Mouse (Mus musculus) hindbrain, embryonic 15.5 days (tissue): ENCODE results near the gene Def8. TPM values are rescaled to one million over a fixed set of nuclear protein-coding genes. Genes with fewer than 3 reads are reported as not detected.
A peak's percentile ranks its signal among the peaks of the same experiment; 100 is the strongest.
"Not testable (repeated sequence)": the region's sequence is repeated elsewhere in the genome, so short reads cannot be mapped to it uniquely, and the experiment has no call there.

Source experiments
- ATAC-seq: fragments of 200-750 bp; cut with Nextera tagmentation; 2 replicates; pipeline ENCODE4 v1.8.0; 2017; ENCODE audit warnings: low read depth, moderate number of reproducible peaks, moderate TSS enrichment; ENCODE audit not compliant: low FRiP score
- H3K27ac ChIP-seq: fragments of 300-500 bp; sonication (generic); replicated peaks from 2 replicates; pipeline ENCODE4 v1.5.1; 2015; ENCODE audit warnings: mild to moderate bottlenecking, inconsistent platforms
- H3K27me3 ChIP-seq: fragments of 300-500 bp; sonication (generic); 2 replicates; pipeline ENCODE4 v1.6.1; 2015; ENCODE audit warnings: control low read depth, inconsistent platforms
- H3K36me3 ChIP-seq: fragments of 300-500 bp; sonication (generic); 2 replicates; pipeline ENCODE4 v1.6.1; 2015; ENCODE audit warnings: control low read depth, inconsistent platforms
- H3K4me1 ChIP-seq: fragments of 300-500 bp; sonication (generic); replicated peaks from 2 replicates; pipeline ENCODE4 v1.6.1; 2015; ENCODE audit warnings: control low read depth, inconsistent platforms
- H3K4me2 ChIP-seq: fragments of 300-500 bp; sonication (generic); 2 replicates; pipeline ENCODE4 v1.6.1; 2015; ENCODE audit warnings: moderate library complexity, mild to moderate bottlenecking, inconsistent platforms
- H3K4me3 ChIP-seq: fragments of 300-500 bp; sonication (generic); 2 replicates; pipeline ENCODE4 v1.5.1; 2015; ENCODE audit warnings: mild to moderate bottlenecking, inconsistent platforms
- H3K9ac ChIP-seq: fragments of 300-500 bp; sonication (generic); 2 replicates; pipeline ENCODE4 v1.6.1; 2015; ENCODE audit warnings: inconsistent platforms
- H3K9me3 ChIP-seq: fragments of 300-500 bp; sonication (generic); 2 replicates; pipeline ENCODE4 v1.6.1; 2016; ENCODE audit warnings: control low read depth, inconsistent platforms
- WGBS: fragments of 180-500 bp; shearing (Covaris S2); methylation state at CpG from one replicate; pipeline ENCODE4 v1.1.7; 2015; 5-methylcytosine and 5-hydroxymethylcytosine counted together
- polyA plus RNA-seq: library from polyadenylated mRNA; unstranded; fragments of >200 nt; fragmentation: Nextera tagmentation; extraction: Ambion mirVana; gene quantifications from 2 replicates; pipeline ENCODE4 v1.2.1, GENCODE M21; 2015

Gene Def8
- polyA plus RNA-seq, 1 experiment from 2014 or later, result 51.6 TPM

DNA sequence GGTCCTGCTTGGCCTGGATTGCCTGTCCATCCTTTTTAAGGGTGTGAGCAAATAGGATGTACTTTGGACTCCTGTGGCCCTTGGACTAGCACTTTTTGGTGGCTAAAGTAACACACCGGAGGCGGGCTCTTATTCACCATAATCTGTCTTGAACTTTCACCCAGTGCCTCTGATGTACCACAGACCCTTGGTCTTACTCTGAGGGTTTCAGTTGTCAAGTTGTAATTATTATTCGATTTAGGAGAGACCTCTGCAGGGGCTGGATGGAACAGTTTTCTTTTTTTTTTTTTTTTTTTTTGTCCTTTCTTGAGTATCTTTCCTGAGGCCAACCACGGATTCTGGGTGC is 20.2 kb downstream of the Def8 start:
- no peak for ATAC-seq
- H3K4me2 ChIP-seq, result peak overlapping the region; percentile 68
- no peaks in the 10 kb centered on the region for H3K27me3 ChIP-seq
- H3K36me3 ChIP-seq, result peaks cover 5% of the 10 kb centered on the region; the same call in 1 of the 2 replicates
- peaks cover 18% of the 10 kb centered on the region for H3K4me1 ChIP-seq
- peak overlapping the region; percentile 94; the same call in 1 of the 2 replicates for H3K27ac ChIP-seq
- WGBS, result 30% methylated on average over 4 of the region's 4 CpGs
- peak overlapping the region; percentile 84 for H3K9ac ChIP-seq
- peak overlapping the region; percentile 83 for H3K4me3 ChIP-seq
- no peaks in the 10 kb centered on the region for H3K9me3 ChIP-seq

DNA sequence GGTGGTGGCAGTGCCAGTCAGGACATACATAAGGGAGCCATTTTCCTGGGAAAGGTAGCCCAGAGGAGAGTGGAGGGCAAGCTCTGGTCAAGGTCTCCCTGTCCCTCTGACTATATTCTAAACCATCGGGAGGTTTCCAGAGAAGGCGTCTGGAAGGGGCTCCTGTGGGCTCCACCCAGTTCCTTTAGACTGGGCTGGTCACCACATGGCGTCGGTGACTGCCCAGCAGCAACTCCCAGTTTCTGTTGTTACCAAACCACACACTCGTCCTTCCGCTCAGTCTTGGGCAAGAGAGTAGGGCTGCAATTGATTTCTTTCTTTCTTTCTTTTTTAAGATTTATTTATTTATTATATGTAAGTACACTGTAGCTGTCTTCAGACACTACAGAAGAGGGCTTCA is 20.8 kb downstream of the Def8 start:
- Histone ChIP-seq H3K9me3 (no peaks in the 10 kb centered on the region), H3K4me3 (peak overlapping the region; percentile 83), H3K27ac (no peak overlapping the region), H3K4me1 (peaks cover 18% of the 10 kb centered on the region), H3K27me3 (no peaks in the 10 kb centered on the region), H3K4me2 (peak overlapping the region; percentile 68), H3K9ac (no peak overlapping the region), H3K36me3 (peaks cover 7% of the 10 kb centered on the region; the same call in 1 of the 2 replicates)
- ATAC-seq, result no peak
- 90% methylated on average over 6 of the region's 6 CpGs for WGBS

DNA sequence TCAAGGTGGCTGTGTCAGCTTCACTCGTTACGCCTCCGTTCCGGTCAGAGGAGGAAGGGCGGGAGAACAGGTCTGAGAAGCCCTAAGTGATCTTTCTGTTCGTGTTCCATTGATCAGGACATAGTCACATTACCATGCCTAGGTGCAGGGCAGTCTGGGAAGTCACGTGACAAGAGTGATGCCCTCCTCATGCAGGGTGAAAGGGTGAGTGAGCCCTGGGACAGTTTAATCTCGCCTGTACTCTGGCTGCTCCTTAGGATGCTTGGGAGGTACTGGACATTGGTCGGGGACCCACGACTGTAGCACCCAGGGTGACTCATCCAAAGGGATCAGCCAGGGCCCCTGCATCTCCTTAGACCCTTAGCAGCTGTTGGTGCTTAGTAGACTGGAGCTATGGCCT is 22.7 kb downstream of the Def8 start:
- H3K27me3 ChIP-seq, result no peaks in the 10 kb centered on the region
- ATAC-seq, result no peak
- H3K9me3 ChIP-seq, result no peaks in the 10 kb centered on the region
- peaks cover 18% of the 10 kb centered on the region for H3K4me1 ChIP-seq
- no peak overlapping the region for H3K4me2 ChIP-seq
- WGBS, result 89% methylated on average over 10 of the region's 10 CpGs
- H3K36me3 ChIP-seq, result peaks cover 13% of the 10 kb centered on the region; the same call in 1 of the 2 replicates
- H3K4me3 ChIP-seq, result no peak overlapping the region
- H3K27ac ChIP-seq, result no peak overlapping the region
- H3K9ac ChIP-seq, result no peak overlapping the region

DNA sequence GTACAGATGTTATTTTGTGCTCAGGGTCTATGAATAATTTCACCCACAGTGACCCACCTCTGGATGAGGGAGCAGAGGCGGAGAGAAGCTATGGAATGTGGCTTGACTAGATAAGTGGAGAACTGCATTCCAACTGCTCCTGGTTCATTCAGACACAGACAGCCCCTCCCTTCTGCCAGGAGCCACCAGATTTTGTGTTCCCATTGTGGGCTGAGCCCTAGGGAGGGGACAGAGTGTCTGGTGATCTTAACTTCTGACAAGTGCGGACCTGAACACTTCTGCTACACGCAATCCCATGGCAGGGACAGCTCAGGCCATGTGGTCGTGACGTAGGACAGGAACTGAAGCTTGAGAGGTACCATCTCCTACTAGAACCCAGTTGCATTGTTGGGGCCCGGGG is 23.5 kb downstream of the Def8 start:
- H3K4me2 ChIP-seq, result no peak overlapping the region
- no peak for ATAC-seq
- H3K27ac ChIP-seq, result no peak overlapping the region
- H3K4me3 ChIP-seq, result no peak overlapping the region
- H3K9me3 ChIP-seq, result no peaks in the 10 kb centered on the region
- no peak overlapping the region for H3K9ac ChIP-seq
- H3K27me3 ChIP-seq, result no peaks in the 10 kb centered on the region
- WGBS, result 93% methylated on average over 6 of the region's 6 CpGs
- peaks cover 19% of the 10 kb centered on the region; the same call in 1 of the 2 replicates for H3K36me3 ChIP-seq
- H3K4me1 ChIP-seq, result peaks cover 18% of the 10 kb centered on the region

DNA sequence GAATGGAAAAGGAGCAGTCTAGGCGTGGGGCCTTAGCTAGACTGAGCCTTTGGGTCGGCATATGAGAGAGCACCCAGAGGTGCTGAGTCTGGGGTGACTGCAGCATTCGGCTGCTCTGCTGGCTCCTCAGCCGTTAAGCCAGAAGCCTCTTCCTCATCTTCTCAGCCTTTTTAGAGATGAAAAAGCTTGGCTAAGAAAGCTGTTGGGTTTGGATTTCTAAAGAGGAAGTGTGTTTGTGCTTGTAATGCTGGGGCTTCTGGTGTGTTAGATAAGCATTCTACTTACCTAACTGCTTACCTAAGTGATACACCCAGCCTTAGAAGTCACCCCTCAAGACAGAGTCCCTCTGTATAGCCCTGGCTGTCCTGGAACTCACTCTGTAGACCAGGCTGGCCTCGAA is 27.5 kb downstream of the Def8 start:
- H3K4me3 ChIP-seq, result no peak overlapping the region
- ATAC-seq, result no peak
- H3K27ac ChIP-seq, result no peak overlapping the region
- H3K9ac ChIP-seq, result no peak overlapping the region
- H3K4me1 ChIP-seq, result no peaks in the 10 kb centered on the region
- peaks cover 50% of the 10 kb centered on the region for H3K36me3 ChIP-seq
- 92% methylated on average over 5 of the region's 5 CpGs for WGBS
- no peaks in the 10 kb centered on the region for H3K9me3 ChIP-seq
- H3K4me2 ChIP-seq, result no peak overlapping the region
- no peaks in the 10 kb centered on the region for H3K27me3 ChIP-seq

DNA sequence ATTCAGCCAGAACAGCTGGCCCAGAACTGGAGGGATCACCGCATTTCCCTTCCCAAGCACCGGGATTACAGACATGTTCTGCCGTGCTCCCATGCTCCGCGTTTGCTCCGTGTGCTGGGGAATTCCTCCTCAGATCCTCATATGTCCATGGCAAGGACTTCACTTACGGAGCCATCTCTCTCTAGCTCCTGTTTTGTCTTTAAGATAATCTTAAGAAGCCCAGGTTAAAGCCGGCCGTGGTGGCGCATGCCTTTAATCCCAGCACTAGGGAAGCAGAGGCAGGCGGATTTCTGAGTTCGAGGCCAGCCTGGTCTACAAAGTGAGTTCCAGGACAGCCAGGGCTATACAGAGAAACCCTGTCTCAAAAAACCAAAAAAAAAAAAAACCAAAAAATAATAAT is 28.4 kb downstream of the Def8 start:
- H3K27ac ChIP-seq, H3K4me3 ChIP-seq, ATAC-seq, H3K4me1 ChIP-seq, H3K4me2 ChIP-seq, H3K9me3 ChIP-seq, H3K9ac ChIP-seq, H3K27me3 ChIP-seq: not testable (repeated sequence)
- WGBS, result 97% methylated on average over 12 of the region's 12 CpGs
- peaks cover 60% of the 10 kb centered on the region for H3K36me3 ChIP-seq

DNA sequence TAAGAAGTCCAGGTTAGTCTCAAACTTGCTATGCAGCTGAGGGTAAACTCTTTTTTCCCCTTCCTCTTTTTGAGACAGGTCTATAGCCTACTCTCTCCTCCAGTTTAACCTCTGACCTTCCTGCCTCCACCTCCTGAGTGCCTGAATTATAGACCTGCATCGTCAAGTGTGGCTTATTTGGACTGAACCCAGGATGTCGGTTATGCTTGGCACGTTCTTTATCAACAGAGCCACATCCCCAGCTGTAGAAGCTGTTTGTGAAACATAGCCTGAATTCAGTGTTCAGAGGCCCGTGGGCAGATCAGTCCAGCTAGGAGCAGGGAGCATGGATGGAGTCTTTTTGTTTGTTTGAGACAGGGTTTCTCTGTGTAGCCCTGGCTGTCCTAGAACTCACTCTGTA is 28.8 kb downstream of the Def8 start:
- Histone ChIP-seq H3K4me2 (no peak overlapping the region), H3K27me3 (no peaks in the 10 kb centered on the region), H3K9ac (no peak overlapping the region), H3K27ac (no peak overlapping the region), H3K36me3 (peaks cover 64% of the 10 kb centered on the region), H3K9me3 (no peaks in the 10 kb centered on the region), H3K4me1 (no peaks in the 10 kb centered on the region), H3K4me3 (no peak overlapping the region)
- 85% methylated on average over 4 of the region's 4 CpGs for WGBS
- ATAC-seq, result no peak

DNA sequence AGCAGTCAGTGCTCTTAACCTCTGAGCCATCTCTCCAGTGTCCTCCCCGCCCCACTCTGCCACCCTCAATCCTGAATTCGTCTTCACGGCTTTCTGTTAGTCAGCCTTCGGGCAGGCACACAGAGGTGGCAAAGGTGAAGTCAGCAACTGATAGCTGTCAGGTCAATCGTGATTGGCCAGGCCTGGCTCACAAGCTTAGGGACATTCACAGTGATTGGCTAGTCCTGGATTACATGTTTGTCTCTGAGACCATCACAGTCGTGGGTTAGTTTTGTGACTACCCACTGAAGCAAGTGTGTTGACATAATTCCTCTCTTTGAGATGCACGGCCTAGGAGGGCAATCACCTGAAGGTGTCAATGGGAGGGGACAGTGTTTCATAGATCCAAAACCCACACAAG is 30.0 kb downstream of the Def8 start:
- H3K27ac ChIP-seq, result no peak overlapping the region
- ATAC-seq, result no peak
- H3K9ac ChIP-seq, result no peak overlapping the region
- H3K36me3 ChIP-seq, result peaks cover 73% of the 10 kb centered on the region
- H3K9me3 ChIP-seq, result no peaks in the 10 kb centered on the region
- 76% methylated on average over 7 of the region's 7 CpGs for WGBS
- H3K27me3 ChIP-seq, result no peaks in the 10 kb centered on the region
- no peak overlapping the region for H3K4me3 ChIP-seq
- no peak overlapping the region for H3K4me2 ChIP-seq
- H3K4me1 ChIP-seq, result no peaks in the 10 kb centered on the region

DNA sequence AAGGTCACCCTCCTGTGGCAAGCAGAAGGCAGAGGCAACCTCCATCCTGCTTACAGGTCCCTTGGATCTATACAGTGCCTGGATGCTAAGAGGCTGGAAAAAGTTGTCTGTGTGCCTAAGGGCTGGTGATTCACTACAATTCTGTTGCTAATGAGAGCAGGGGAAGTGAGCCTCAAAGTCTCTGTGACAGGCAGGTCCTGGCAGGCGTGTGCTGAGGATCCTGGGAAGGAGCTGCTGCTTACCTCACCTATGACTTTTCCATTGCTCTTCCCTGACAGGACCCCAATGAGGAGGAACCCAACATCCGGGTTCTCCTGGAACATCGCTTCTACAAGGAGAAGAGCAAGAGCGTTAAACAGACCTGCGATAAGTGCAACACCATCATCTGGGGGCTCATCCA is 30.6 kb downstream of the Def8 start:
- H3K27ac ChIP-seq, result no peak overlapping the region
- H3K4me1 ChIP-seq, result no peaks in the 10 kb centered on the region
- H3K4me3 ChIP-seq, result no peak overlapping the region
- no peaks in the 10 kb centered on the region for H3K9me3 ChIP-seq
- ATAC-seq, result no peak
- no peak overlapping the region for H3K9ac ChIP-seq
- peaks cover 75% of the 10 kb centered on the region for H3K36me3 ChIP-seq
- H3K27me3 ChIP-seq, result no peaks in the 10 kb centered on the region
- 88% methylated on average over 5 of the region's 5 CpGs for WGBS
- H3K4me2 ChIP-seq, result no peak overlapping the region

DNA sequence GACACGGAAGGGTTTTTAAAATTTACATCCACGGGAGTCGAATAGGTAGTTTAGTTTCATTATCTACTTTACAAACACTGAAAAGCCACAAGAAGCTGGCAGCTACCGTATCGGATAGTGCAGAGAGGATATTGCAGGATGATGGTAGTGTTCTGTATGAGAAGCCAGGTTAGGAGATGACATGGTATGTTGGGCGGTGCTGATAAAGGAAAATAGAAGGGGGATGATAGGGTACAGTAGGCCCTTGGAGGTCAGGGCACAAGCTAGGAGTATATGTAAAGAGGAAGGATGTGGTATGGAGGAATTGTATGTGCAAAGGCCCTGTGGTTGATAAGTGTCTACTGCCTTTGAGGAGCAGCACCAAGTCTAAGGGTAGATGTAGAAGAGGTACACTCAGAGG is 31.2 kb downstream of the Def8 start:
- WGBS, result 97% methylated on average over 6 of the region's 6 CpGs
- ATAC-seq, result no peak

DNA sequence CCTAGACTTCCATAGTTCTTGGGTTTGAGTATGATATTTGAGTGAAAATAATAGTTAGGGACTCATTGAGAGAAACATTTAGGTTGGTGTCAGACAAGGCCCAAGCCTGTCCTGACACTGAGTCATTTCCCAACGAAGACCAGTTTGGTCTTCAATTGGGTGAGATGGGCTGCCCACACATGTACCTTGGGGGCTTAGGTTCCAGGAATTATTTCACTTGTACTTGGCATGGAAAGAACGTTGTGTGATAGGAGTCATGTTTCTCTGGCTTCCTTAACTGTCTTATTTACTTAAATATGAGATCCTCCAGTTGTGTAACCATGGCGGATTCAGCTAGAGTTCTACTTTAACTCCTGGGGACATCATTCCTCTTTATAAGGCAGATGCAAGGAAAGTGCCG is 40.3 kb downstream of the Def8 start:
- no peak for ATAC-seq
- H3K4me1 ChIP-seq, result no peaks in the 10 kb centered on the region
- peaks cover 45% of the 10 kb centered on the region for H3K36me3 ChIP-seq
- 93% methylated on average over 4 of the region's 4 CpGs for WGBS
- no peak overlapping the region for H3K27ac ChIP-seq
- no peak overlapping the region for H3K4me3 ChIP-seq
- H3K9me3 ChIP-seq, result no peaks in the 10 kb centered on the region
- no peak overlapping the region for H3K4me2 ChIP-seq
- no peak overlapping the region for H3K9ac ChIP-seq
- no peaks in the 10 kb centered on the region for H3K27me3 ChIP-seq

More for the DNA sequence above, 31.2 kb downstream of the Def8 start:
- H3K4me3 ChIP-seq, result no peak overlapping the region
- no peaks in the 10 kb centered on the region for H3K9me3 ChIP-seq
- H3K27me3 ChIP-seq, result no peaks in the 10 kb centered on the region
- peaks cover 81% of the 10 kb centered on the region for H3K36me3 ChIP-seq
- no peak overlapping the region for H3K4me2 ChIP-seq
- no peaks in the 10 kb centered on the region for H3K4me1 ChIP-seq
- H3K27ac ChIP-seq, result no peak overlapping the region
- no peak overlapping the region for H3K9ac ChIP-seq

DNA sequence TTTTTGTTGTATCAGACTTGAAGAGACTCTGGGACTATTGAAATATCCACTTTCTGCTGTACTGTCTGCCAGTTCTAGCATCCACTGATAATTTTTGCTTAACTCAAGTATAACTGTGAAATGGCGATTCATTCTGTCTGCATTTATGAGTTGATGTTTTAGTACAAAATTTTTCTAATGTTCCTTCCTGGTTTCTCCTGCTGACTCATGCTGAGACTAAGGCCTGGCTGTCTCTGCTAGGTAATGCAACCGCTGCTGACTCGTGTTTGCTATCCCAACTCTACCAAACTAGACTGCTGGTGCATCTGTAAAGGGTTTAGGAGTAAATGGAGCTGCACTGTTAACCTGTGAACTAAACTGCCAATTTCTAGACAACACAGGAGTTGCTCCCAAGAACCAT is 44.1 kb downstream of the Def8 start:
- Histone ChIP-seq H3K9me3 (no peaks in the 10 kb centered on the region), H3K4me2 (no peak overlapping the region), H3K36me3 (peaks cover 13% of the 10 kb centered on the region), H3K27me3 (no peaks in the 10 kb centered on the region), H3K27ac (no peak overlapping the region), H3K4me3 (no peak overlapping the region), H3K4me1 (no peaks in the 10 kb centered on the region), H3K9ac (no peak overlapping the region)
- no peak for ATAC-seq
- 83% methylated on average over 3 of the region's 3 CpGs for WGBS

DNA sequence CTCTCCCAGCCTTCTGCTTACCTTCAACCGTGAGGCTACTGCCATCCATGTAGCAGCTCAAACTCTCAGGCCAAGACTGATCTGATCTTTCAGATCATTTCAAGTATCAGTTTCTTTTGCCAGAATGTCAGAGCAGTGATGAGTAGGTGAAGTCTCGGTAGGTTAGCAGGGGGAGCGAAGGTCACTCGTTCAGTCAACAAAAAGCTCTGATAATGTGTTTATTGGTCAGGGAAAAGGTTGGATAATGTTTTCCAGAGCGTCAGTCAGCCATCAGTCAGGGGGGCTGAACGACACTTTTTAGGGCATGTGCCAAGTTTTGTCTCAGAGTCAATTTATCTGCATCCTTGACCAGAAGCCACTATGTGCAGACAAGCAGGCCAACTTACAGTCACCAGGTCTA is 49.7 kb downstream of the Def8 start:
- H3K4me1 ChIP-seq, H3K4me3 ChIP-seq, H3K9me3 ChIP-seq, H3K27ac ChIP-seq, H3K36me3 ChIP-seq, ATAC-seq, H3K9ac ChIP-seq, H3K27me3 ChIP-seq, H3K4me2 ChIP-seq: not testable (repeated sequence)
- 77% methylated on average over 6 of the region's 6 CpGs for WGBS
